Mouse (Mus musculus): ENCODE results near the gene Inf2.
A peak's percentile ranks its signal among the peaks of the same experiment; 100 is the strongest.

The Inf2 gene

DNA sequence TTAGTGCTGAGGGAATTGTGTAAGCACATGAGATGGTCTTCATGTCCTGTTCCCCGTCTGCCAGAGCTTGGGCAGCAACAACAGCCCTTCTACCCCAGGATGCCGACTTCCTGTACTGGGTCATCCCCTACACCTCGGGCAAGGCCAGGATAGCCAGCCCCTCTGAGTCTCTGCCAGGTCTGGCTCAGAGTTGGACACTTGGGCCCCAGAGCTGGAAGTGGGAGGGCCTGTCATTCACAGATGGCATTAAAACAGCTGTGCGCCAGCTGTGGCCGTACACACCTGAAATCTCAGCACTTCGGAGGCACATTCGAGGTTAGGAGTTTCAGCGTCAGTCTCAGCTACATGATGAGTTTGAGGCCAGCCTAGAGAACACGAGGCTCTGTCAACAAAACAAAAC lies 7.9 kb downstream of the Inf2 start:
- no peak for DNase-seq

- no peak for DNase-seq
Measured at GRCm38 (mm10) chr12:112596891-112597500, 8.4 kb downstream of the Inf2 start.

DNA sequence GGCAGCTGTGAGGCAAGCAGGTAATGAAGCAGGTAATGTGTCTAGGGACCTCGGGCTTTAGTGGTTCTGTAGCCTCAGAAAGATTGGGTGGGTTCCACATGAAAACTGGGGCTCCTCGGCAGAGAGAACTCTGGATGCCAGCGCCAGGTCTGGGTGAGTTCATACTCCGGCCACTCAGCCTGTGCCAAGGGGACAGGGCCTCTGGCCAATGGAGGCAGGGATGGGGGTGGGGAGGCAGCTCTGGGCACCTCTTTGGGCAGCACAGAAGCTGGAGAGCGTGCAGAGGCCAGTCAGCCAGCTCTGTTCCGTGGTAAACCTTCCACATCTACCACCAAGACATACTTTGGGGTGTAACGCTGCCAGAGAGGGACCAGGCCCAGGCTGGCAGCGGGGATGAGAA lies 9.0 kb downstream of the Inf2 start:
- DNase-seq, result peak; percentile 76 to 81

DNA sequence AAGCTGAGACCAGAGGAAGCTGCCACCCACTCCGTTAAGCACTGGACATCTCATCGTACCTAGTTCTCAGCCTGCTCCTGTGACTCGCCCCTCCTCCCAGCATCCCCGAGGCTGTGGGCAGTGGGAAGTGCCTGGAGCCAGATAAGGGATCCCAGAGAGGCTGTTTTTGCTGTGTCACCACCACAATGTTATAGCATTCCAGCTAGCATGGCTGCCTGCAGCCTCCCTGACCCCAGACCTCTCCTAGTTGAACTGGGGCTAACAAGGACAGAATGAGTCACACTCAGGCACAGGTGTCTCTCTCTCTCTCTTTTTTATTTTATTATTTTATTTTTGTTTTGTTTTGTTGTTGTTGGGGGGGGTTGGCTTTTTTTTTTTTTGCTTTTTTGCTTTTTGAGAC lies 10.6 kb downstream of the Inf2 start:
- DNase-seq, result no peak

DNA sequence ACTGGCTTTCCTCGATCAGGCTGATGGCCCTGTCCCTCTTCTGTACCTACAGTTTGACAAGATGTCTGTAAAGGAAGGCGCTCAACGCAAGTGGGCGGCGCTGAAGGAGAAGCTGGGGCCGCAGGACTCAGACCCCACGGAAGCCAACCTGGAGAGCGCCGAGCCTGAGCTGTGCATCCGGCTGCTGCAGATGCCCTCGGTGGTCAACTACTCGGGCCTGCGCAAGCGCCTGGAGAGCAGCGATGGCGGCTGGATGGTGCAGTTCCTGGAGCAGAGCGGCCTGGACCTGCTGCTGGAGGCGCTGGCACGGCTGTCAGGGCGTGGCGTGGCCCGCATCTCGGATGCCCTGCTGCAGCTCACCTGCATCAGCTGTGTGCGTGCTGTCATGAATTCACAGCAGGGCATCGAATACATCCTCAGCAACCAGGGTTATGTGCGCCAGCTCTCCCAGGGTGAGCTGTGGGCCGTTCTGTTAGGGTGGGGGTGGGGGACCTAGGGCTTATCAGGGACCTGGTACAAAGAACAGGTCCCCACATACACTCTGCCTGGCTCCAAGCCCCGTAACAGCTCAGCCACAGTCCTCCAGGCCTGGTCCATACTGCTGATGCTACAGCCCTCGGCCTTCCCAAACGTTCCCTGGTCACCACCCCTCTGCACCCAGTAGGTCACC lies 11.5 kb downstream of the Inf2 start:
- no peak for DNase-seq

- peak in 1 of 2 experiments; percentile 57 for DNase-seq
Measured at GRCm38 (mm10) chr12:112604022-112604421, 15.4 kb downstream of the Inf2 start.

GRCm38 (mm10) chr12:112604709-112605649 lies 16.4 kb downstream of the Inf2 start:
- DNase-seq, result peak; percentile 72 to 79

DNA sequence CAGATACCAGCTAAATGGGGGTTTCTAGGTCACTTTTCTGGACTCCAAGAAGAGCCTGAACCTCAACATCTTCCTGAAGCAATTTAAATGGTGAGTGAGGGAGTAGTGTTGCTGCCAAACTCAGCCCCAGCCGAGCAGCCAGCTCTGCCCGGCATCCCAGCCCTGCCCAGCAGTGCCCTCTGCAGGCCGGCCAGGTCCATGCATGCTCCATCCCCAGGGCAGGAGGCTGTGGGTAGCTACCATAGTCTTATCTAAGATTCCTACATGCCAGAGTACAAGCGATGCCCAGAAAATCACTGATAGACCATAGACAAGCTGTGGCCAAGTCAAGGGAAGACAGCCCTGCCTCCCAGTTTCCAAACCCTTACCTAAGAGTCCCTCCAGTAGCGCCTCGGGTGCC lies 17.2 kb downstream of the Inf2 start:
- DNase-seq, result peak; percentile 93

DNA sequence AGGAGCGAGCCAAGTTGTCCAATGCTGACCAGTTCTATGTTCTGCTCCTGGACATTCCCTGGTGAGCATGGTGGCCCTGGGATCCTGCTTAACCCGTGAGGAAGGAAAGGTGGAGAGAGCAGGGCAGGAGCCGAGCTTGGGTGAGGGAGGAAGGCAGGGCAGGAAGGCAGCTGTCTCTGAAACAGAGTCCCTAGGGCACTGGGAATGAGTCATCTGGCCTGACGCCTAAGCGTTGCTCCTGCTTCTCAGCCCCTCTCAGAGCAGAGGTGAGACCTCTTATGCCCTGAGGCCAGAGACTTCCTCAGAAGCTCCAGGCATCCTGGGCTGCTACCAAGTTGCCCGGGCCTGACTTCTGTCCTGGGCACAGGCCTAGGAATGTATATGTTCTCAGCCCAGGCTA lies 18.4 kb downstream of the Inf2 start:
- no peak for DNase-seq

GRCm38 (mm10) chr12:112609031-112609430 lies 20.4 kb downstream of the Inf2 start:
- no peak for DNase-seq

DNA sequence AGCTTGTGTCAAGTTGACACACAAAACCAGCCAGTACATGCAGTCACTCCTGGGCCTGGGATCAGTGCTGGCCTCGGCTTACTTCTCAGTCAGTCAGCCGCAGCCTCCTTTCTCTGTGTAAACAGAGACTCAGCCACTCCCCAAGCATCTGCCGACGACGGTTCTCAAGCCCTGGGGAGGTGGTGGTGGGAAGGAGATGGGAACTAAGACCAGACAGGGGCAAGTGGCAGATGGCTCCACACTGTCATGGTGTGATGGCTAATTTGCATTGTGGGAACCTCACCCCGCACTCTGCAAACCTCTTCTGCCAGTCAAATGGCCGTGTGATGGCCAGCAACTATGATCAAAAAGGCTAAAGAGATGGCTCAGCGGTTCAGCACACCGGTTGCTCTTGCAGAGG lies 28.1 kb downstream of the Inf2 start:
- peak; percentile 35 to 56 for DNase-seq

DNA sequence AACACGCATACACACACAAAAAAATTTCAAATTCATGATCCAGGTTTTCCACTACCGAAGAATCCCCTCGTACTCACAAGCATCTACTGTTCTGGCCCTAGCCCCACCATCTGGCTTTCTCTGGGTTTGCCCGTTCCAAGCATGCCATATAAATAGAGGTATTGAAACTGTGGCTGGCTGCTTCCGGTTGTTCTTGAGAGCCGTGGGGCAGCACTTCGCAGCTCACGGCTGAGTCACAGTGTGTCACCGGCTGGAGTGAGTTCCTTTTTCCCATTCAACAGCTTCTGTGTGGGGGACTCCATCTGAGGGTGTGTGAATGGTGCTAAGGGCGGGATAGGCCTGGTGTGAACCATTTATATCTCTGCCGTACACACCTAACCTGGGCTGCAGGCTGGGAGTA lies 28.6 kb downstream of the Inf2 start:
- DNase-seq, result no peak

GRCm38 (mm10) chr12:112617898-112618380 lies 29.4 kb downstream of the Inf2 start:
- peak; percentile 68 to 78 for DNase-seq

GRCm38 (mm10) chr12:112618981-112619685 lies 30.5 kb downstream of the Inf2 start:
- DNase-seq, result no peak

- DNase-seq, result peak; percentile 60 to 68
Measured at GRCm38 (mm10) chr12:112619686-112620353, 31.2 kb downstream of the Inf2 start, which contains the start of gene Adssl1. Gene Adssl1, plus strand, starts transcription at chr12:112620045.

DNA sequence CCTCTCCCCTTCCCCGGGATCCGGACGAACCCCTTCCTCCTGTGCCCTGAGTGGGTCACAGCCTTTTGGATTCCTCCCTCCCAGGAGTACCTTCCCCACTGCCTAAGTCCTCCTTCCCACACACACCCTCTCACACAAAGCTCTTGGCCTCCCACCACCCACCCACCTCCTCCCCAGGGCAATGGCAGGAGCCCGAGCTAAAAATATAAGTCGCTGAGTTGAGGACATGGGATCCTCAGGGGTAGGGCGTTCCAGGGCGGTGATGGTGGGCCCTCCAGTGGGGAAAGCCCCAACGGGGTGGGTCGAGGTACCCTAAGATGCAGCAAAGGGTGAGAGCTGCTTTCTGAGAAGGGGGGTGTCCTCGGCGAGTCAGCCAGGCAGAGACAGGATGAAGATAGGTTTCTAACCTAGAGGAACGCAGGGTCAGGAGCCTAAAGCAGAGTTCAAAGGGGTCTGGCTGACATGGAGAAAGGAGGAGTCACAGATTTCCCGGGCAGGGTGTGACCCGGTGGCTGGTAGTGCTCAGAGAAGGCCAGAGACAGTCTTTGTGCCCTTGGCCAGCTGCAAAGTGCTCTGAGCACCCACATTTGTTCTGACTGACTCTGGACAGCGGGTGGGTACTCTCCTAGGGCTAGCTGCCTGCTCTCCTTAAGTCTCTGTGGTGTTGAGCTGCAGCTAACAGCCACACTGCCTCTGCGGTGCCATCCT lies 31.9 kb downstream of the Inf2 start:
- DNase-seq, result no peak

- DNase-seq, result no peak
Measured at GRCm38 (mm10) chr12:112621900-112622299, 33.3 kb downstream of the Inf2 start.

GRCm38 (mm10) chr12:112623742-112624141 lies 35.2 kb downstream of the Inf2 start:
- peak; percentile 85 to 90 for DNase-seq

DNA sequence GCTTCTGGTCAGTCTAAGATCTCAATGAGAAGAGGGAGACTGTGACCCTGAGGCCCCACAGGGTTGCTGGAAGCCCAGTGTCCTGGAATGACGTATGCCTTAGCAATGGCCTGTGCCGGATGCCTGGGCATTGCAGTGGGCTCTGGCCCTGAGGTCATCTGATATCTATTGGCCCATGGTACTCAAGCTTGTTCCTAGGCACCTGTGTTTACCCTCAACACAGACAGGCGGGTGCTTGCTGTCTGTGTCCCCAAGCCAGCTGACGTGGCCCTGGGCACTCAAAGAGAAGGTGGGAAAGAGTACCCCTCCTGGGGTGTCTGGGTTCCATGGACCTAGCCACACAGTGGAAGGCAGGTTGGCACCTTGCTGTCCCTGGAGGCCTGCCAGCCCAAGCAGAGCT lies 37.1 kb downstream of the Inf2 start:
- DNase-seq, result no peak

DNA sequence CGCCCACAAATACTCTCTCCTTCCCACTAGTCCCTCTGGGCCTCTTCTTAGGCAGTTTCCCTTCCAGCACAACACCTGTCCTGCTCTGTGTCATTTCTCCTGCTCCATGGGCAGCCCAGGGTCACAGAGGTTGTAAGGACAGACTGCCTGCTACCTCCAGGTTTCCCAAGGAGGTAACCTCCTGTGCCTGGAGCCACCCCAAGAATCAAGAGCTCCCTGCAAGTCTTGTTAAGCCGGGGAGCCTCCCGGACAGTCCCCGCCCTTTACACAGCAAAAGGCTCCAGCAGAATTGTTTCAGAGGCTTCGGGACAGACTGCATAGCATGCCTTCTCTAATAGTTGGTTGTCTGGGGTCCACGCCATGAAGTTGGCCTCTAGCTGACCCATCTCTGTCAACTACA lies 37.9 kb downstream of the Inf2 start:
- DNase-seq, result no peak

- DNase-seq, result no peak
Measured at GRCm38 (mm10) chr12:112627097-112627881, 38.7 kb downstream of the Inf2 start.

Data from cerebellum, postnatal 10 days (tissue).